Mouse (Mus musculus): ENCODE results near the gene Nuf2.

Gene Nuf2

GRCm38 (mm10) chr1:169467791-169468190 lies 63.5 kb downstream of the Nuf2 start:
- DNase-seq (ENCODE audit: low read depth, low spot score), result no peak

GRCm38 (mm10) chr1:169462386-169463115 lies 68.7 kb downstream of the Nuf2 start:
- no peak for DNase-seq (ENCODE audit: low read depth, low spot score)

DNA sequence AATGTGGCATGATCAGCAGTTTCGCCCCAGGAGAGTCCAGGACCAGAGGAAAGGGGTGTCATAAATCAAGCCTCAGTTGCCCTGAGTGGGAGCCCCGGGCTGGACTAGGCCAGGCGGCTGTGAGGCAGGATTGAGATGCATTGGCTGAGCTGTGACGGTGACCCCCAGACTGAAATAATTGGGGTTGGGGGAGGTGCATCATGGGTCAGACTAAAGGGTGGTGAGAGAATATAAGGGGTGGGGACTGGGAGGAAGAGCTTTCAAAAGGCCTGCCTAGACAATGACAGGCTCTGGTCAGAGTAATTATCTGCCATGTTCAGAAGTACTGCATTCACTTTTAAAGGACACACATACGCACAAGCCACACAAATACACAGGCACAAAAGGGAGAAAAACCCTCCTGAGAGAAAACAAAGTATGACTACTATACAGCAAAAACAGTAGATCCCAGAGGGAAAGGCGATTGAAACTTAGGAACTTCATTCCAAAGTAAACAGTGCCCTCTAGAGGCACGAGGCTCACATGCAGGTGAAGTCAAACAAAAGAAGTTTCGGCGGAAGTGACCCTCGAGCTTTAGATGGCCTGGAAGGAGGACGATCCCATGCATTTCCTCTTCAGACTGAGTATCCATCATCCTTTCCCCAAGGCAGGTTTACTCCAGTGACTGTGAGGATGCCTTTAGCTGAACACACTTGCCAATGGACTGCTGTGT lies 72.0 kb downstream of the Nuf2 start:
- DNase-seq (ENCODE audit: low read depth, low spot score), result peak; percentile 11
